Mouse (Mus musculus) forelimb bud, embryonic 11.5 days (tissue): ENCODE measurements around the gene Nfib.
"Not testable (repeated sequence)": the region's sequence is repeated elsewhere in the genome, so short reads cannot be mapped to it uniquely, and the experiment has no call there.

ENCODE experiments used
- DNase-seq: peaks from one replicate; pipeline ENCODE4 v3.0.0-alpha.2; 2012; ENCODE audit warnings: low read depth, low spot score

Nfib gene

DNA sequence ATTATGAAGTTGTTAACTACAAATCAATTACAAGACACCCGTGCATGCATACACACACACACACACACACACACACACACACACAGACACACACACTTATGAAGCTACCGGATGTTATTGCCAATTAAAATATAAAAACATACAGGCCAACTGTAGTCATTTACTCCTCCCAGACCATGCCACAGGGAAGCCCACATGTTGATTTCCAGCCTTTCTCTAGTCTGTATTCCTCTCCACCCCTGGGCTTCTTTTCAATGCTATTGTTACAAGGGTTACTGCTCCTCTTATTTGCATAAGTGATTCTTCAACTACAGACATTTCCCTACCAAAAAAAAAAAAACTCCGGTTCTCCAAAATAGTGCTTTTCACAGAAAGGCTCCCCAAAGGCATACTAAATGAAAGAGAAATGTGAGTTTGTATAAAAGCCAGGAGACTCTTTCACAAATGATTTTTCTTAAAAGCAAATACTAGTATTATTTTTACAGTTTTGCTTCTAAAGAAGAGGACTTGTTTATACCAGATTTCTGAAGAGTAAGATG is 402.1 kb downstream of the Nfib start:
- no peak for DNase-seq

DNA sequence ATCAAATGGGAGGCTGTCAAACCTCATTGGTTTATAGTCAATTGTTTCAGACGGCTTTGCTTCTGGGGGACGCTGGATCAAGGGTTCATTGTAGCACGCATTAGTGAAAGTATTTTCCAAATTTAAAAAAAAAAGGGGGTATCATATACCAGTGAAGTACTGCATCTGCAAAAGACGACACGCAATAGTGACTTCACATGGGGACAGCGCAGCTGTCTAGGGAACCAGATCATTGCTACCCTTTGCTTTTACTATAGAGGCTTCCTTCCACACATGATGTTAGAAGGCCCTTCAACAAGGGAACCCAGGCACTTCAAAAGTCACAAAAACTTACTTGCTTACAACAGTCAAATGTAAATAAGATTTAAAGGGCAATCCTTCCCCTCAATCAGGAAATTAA is 402.6 kb downstream of the Nfib start:
- no peak for DNase-seq

DNA sequence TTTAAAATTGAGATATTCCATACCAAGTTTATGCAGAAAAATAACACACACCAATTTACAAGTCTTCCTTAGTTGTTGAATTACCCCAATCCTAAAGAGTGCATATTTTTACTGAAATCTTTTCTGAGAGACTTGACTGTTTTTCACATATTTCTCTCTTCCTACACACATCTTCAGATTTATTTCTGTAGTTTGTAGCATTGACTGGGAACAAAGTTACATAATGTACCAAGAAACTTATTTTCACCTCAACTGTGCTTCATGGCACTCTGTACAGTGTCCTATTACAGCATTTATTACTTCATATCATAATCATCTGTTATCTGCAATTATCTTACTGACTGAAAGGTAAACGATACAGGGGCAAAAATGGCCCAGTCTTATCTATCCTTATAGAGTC is 406.9 kb downstream of the Nfib start:
- no peak for DNase-seq

DNA sequence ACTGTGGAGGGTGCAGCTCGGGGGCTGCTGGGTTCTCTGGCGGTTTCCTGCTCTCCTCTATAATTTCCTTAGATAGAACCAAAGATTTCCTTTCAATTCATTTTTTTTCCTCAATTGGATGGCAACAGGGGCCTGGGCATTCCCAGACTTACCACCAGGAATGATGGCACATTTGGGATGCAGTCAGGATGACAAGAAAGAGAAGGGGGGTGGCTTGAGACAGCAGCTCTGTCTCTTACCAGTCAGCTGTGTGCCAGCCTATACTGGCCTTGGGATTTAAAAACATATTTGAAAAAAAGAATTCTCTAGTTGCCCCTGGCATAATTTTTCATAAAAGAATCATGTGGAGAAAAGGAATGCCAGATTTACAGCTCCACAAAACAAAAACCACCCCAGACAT is 408.0 kb downstream of the Nfib start:
- DNase-seq, result no peak

DNA sequence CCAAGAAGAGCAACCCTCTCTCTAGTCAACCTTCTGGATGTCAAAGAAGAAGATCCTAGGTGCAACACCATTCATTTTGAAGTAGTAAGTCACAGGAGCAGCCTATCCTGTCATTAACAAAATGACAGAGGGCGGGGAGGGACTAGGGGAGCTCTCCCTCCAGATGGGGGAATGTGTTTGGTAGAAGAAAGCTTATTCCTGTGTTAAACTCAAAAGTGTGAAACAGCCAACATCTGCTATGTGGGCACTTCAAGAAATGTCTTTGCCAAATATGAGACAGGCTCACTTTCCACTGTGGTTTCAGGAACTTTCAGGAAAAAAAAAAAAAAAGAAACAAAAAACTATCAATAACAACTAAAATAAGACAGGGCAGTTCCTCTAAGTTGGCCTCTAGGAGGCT is 411.5 kb downstream of the Nfib start:
- DNase-seq, result no peak

DNA sequence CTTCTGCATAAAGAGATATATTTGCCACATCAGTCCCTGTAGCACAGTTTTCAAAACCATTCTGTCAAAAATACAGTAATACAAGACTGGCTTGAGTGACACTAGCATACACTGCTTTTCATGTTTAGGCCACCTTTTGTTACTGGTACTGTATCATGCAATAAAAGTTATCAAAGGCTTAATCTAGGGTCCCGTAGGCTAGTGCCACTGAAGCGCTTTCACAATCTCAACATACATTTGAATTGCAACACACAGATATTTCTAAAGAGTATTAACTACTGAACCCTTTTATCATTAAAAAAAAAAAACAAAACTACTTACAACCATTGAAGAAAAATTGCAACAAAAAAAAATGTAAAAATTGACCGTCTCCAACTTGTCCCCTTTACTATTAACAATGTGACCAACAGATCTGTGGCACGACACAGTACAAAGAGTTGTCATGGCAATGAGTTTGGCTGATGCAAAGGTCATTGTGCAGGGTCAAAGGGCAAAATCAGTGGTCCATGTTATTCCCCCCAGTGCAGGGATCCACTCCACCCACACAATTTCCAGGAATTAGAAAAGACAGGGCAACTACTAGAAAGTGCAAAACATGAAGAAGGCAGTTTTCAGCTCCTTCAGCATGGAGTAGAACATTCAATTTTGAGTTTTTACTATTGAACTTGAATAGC is 414.2 kb downstream of the Nfib start:
- no peak for DNase-seq

DNA sequence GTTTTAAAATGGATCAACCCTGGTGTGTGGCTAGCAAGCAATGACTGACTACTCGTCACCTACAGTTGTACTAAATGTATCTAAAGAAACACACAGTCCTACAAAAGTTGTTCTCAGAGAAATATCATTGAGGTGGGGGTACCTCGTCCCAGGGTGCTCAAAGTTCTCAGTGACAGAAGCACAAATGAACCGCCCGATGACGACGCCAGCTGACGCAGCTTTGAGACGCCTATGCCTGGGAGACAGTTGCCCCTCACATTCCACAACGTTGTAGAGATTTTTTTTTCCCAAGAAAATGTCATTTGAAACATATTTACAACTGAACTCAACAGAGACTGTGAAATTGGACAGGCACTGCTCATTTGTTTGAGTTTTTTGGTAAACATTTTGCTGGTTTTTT is 414.9 kb downstream of the Nfib start:
- no peak for DNase-seq

DNA sequence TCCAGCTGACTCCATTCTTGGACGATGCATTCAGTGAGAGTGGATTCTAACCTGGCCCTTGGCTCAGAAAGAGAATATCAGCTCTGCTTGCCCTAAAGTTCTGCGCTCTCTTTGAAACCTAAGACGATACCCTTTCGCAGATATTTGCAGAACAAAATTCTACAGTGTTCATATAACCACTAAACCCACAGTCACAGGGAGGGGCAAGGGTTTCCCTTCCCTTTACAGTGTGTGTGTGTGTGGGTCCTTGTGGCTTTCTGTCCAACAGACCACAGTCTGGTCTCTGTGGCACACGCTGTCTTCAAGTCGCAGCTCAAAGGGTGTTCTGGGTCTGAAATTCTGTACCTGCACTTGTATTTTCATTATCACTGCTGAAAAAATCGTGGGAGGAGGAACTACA is 416.0 kb downstream of the Nfib start:
- DNase-seq, result no peak

DNA sequence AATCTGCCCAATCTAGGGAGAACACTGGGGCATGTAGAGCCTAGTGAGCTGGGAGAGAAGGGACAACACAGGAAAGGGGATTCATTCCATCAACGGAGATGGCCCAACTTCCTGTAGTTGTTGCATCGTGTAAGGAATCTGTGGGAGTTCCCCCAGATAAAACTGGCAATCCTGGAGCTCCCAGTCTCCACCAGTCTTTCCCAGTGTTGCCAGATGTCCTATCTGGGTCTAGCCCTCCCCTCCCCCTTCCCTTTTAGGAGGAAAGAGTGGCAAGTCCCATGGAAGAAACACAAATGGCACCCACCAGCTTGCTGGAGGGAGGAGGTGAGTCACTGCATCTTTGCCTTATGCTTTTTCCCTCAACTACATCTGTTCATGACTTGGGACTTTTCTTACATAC is 417.4 kb downstream of the Nfib start:
- no peak for DNase-seq

DNA sequence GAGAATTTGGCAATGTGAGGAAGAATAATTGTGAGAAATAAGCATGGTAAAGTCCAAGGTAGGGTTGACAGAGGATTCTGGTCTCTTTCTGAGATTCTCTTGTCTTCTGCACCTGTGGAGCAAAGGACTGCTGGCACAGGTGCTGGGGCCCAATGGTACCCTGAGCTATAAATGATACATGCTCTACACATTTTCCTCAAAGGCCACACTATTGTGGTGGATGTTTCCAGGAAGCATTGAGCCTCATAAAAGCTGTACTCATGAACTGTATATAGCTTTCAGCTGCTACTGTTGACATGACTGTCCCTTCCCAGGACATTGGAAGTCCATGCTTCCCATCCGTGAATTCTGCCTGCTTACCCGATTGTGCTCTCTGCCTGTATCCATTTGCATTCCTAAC is 418.1 kb downstream of the Nfib start:
- no peak for DNase-seq

DNA sequence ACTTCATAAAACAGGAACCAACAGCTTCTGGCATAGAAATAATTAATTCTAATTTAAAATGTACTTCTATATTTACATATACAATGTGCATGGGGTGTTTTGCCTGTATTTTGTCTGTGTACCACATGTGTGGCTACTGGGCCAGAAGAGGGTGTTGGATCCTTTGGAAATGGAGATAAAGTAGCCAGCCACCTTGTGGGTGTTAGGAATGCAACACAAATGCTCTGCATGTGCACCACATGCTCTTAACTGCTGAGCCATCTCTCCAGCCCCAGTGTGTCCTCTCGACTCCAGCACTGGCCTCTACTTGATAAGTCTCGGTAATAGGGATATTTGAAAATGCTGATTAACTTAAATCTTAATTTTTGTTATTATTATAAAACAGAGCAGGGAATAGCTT is 418.6 kb downstream of the Nfib start:
- no peak for DNase-seq

DNA sequence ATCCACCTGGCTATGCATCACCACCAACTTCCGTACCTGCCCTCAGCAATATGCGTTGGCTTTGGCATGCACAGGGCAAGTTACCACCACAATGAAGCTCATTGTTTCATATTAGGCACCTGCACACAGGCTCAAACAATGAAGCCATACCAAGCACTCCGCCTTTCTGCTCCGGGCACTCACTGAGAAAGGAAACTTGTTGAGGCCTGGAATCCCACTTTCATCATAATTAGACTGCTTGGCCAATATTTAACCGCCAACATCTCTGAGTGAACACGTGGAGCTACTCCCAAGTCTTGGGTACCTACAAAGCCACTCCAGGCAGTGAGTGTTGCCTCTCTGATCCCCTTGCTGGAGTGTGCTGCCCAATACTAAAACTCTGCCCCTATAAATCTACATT is 422.0 kb downstream of the Nfib start:
- no peak for DNase-seq

DNA sequence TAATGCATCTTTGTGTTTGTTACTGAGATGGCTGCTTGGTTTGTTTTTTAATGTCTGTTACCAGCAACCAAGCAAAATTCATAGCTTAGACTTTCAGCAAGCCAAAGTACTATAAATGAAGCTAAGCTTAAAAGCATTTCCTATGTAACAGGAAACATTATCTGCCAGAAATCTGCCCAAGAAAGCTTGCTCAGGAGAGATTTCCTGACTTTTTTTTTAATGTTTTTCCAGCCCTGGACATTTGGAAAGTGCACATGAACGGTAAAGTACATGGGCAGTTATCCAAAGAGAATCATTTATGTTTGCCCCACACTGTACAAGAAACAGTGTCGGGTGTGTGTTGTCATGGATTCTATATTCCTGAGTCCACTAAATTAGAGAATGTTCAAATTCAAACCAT is 429.6 kb downstream of the Nfib start:
- no peak for DNase-seq

DNA sequence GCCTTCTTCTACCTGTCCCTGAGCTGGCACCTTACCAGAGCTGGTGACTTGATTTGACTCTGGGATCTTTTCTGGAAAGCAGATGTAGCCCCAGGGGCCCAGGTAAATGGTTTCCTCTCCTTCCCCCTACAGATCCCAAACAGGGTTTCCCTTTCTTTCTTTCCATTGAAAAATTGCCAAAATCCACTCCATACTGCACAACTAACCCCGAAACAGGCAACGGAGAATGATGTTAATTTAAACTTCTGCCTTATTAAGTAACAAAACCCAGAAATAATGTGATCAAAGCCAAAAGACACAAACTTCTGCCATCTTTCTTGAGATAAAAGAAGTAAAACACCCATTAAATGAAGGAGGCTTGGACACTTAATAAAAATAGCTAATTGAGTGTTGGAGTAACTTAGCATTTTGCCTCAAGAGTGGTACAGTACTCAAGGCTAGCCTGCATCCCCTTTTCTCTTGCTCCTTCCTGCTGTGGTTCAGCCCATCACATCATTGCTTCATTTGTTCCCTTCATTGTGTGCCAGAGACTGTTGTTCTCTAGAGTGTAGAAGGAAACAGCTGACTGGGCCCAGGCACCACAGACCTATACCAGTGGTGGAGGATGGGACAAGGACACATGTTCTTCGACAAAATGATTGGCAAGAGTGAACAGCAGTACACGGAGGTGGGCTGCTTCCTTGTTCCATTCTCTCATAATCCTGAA is 432.3 kb downstream of the Nfib start:
- DNase-seq, result no peak

DNA sequence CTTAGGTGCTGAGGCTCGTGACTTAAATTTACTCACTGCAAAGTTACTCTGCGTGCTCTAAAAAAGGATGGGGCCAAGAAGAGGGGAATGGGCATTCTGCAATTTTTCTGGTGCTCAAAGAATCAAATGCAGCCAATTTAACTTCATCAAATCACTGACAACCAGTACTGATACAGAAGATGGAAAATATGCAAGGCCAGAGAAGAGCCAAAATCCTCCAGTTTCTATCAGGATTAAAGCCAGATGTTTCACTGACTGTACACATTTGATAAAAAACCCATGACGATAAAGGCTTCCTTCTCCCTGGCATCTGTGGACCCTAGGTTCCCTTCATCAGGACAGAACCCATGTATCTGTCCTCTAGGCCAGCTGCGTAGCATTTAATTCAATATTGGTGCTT is 433.5 kb downstream of the Nfib start:
- no peak for DNase-seq

DNA sequence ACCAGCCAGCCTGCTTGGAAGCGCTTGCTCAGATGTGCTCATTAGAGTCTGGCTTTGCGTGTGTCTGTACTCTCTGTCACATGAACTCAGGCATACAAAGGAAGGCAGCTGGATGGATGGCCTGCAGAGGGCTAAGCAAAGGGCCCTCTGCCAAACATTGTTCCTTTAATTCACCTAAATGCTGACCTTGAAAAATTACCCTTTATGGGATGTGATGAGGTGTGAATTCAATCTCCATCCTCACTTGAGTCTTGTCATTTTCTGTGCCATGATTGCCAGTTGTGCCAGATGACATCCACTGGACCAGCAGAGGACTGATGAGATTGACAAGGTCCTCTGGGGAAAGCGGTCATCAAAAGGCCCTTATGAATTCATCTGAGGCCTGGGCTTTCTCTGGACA is 434.0 kb downstream of the Nfib start:
- no peak for DNase-seq

DNA sequence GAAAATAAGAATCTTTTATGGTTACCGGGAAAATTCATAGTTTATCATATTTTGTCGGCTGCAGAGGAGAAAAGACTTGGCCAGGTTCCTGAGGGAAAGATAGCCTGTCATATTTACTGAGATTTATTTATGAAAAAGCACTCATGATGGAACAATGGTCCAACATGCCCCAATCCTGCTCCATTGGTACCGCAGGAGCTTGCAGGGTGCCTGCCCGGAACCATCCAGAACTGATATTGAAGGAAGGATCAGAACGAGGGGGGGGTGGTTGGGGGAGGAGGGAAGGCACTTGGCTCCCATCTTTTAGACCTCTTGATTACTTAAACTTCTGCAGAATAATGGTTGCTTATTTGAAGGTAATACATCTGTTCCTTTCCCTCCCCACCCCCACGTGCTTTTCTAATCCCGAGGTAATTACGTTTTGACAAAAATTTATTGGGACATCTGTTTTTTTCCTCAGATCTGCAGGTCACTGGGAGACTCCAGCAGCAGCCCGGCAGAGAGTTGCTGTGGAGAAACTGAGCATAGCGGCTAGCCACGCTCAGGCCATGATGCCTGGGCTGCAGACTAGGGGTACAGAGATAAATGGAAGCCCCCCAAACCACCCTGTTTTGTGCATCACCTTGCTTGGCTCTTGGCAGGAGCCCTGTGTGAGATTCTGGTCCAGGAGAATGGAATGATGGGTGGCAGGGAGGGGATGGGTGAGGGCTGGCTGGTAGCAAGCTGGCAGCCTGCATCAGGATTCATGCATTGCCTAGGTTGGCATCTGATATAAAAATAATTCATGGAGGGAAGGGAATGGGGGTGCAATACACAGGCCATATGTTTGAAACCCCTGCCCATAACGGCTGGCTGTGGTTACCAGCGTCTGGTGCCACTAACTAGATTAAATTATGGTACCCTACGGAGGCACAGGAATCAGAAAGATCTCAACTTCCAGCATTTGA is 437.4 kb downstream of the Nfib start:
- peak; percentile 56 for DNase-seq

DNA sequence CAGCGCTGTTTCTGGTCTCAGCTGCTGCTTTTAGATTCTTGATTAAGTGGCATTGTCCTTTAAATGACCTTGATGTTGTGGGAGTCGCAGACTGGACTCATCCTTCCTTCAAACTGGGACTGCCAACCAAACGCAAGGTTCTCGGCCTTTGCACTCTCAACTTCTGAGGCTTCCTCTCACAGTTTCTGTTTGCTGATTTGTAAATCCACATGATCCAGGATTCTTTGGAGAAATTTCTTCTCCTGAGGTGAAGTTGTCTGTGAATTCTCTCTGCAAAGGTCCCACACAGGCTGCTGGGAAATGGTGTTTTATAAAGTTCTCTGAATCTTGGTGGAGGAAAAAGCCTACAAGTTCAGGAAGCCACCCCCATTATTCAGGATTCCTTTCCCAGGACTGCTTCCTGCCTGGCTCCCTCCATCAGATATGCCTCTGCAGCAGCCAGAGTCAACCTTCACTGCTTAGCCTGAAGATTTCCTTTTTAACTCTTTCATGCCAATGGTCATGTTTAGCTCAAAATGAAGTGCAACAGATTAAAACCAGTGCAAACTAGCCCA is 439.4 kb downstream of the Nfib start:
- DNase-seq, result no peak

DNA sequence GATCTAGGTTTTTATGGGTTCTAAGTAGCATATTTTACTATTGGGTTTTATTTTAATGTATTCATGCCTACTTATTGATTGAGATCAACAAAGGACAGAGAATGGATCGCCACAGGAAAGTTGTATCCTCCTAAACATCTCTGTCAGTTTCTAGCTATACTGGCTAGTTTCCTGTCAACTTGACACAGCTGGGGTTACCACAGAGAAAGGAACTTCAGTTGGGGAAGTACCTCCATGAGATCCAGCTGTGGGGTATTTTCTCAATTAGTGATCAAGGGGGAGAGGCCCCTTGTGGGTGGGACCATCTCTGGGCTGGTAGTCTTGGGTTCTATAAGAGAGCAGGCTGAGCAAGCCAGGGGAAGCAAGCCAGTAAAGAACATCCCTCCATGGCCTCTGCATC is 447.0 kb downstream of the Nfib start:
- DNase-seq, result not testable (repeated sequence)

DNA sequence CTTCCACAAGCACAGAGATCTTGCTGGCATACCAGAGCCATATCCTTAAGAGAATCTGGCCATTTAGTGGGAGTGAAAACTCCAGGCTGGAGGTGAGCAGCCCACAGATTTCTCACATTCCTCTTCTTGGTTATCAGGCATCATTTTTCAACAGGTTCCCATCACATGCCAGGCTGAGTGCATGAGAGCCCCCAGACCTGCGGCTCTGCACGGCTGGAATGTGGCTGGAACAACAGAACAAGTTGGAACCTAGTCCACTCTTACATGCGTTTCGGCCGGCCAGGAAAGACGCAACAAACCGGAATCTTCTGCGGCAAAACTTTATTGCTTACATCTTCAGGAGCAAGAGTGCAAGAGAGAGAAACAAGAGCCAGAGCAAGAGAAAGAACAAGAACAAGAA is 453.5 kb downstream of the Nfib start:
- no peak for DNase-seq

DNA sequence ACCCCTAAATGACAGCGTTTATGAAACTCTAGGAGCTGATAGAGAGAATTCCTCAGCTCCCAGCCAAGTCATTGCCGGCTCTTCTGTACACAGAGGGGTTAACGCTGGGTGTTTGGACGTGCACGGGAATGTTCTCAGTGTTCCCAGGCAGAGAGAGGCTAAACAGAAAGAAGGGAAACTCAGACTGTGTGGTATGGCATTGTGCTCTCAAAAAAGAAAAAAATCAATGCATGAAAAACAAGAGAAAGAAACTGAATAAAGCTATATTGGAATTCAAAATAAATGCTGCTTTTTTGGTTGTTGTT is 455.2 kb downstream of the Nfib start:
- DNase-seq, result no peak
